Mouse (Mus musculus) midbrain, embryonic 10.5 days (tissue): ENCODE data around the gene Cfd. TPM values are rescaled to one million over a fixed set of nuclear protein-coding genes. Genes with fewer than 3 reads are reported as not detected.

Experiments used
- DNase-seq: peaks from one replicate; pipeline ENCODE4 v3.0.0-alpha.2; 2017; ENCODE audit warnings: low spot score
- H3K27ac ChIP-seq: fragments of 300-500 bp; sonication (generic); replicated peaks from 2 replicates; pipeline ENCODE4 v1.5.1; 2016; ENCODE audit warnings: mild to moderate bottlenecking
- H3K27me3 ChIP-seq: fragments of 300-500 bp; sonication (generic); 2 replicates; pipeline ENCODE4 v1.6.1; 2016; ENCODE audit warnings: low read depth, mild to moderate bottlenecking; ENCODE audit not compliant: poor library complexity, severe bottlenecking
- H3K36me3 ChIP-seq: fragments of 300-500 bp; sonication (generic); 2 replicates; pipeline ENCODE4 v1.6.1; 2016; ENCODE audit warnings: mild to moderate bottlenecking, moderate library complexity
- H3K4me1 ChIP-seq: fragments of 300-500 bp; sonication (generic); 2 replicates; pipeline ENCODE4 v1.6.1; 2016
- H3K4me3 ChIP-seq: fragments of 300-500 bp; sonication (generic); 2 replicates; pipeline ENCODE4 v1.5.1; 2016; ENCODE audit warnings: mild to moderate bottlenecking, moderate library complexity
- H3K9me3 ChIP-seq: fragments of 300-500 bp; sonication (generic); replicated peaks from 2 replicates; pipeline ENCODE4 v1.6.1; 2016; ENCODE audit warnings: mild to moderate bottlenecking
- WGBS: fragments of 180-500 bp; shearing (Covaris S2); methylation state at CpG from one replicate; pipeline ENCODE4 v1.1.7; 2016; 5-methylcytosine and 5-hydroxymethylcytosine counted together
- polyA plus RNA-seq: library from polyadenylated mRNA; unstranded; fragments of >200 nt; fragmentation: Nextera tagmentation; extraction: Ambion mirVana; gene quantifications from 2 replicates; pipeline ENCODE4 v1.2.1, GENCODE M21; 2016

The Cfd gene
- polyA plus RNA-seq, 1 experiment from 2014 or later, result not detected

- H3K4me3 ChIP-seq, result peak overlapping the region; percentile 76
- no peaks in the 10 kb centered on the region for H3K9me3 ChIP-seq
- peaks cover 8% of the 10 kb centered on the region for H3K36me3 ChIP-seq
- 67% methylated on average over 5 of the region's 5 CpGs for WGBS
- peaks cover 58% of the 10 kb centered on the region for H3K27me3 ChIP-seq
- H3K4me1 ChIP-seq, result peaks cover 80% of the 10 kb centered on the region
- H3K27ac ChIP-seq, result 0 out of 2 replicates have a peak overlapping the region, but pooled peaks have one; percentile 93
- no peak for DNase-seq
Observed at GRCm38 (mm10) chr10:79917532-79918100, 27.0 kb downstream of the Cfd start.

- peaks cover 66% of the 10 kb centered on the region for H3K27me3 ChIP-seq
- WGBS, result 4% methylated on average over 35 of the region's 35 CpGs
- peaks cover 81% of the 10 kb centered on the region for H3K4me1 ChIP-seq
- peak overlapping the region; percentile 76 for H3K4me3 ChIP-seq
- no peaks in the 10 kb centered on the region for H3K9me3 ChIP-seq
- peak; percentile 39 for DNase-seq
- no peak overlapping the region for H3K27ac ChIP-seq
- H3K36me3 ChIP-seq, result 0 out of 2 replicates have a peak, but pooled peaks cover under 1% of the 10 kb centered on the region
Observed at GRCm38 (mm10) chr10:79918231-79919078, 27.8 kb downstream of the Cfd start.

- Histone ChIP-seq H3K36me3 (no peaks in the 10 kb centered on the region), H3K4me1 (peaks cover 77% of the 10 kb centered on the region), H3K27me3 (peaks cover 75% of the 10 kb centered on the region), H3K4me3 (peak overlapping the region; percentile 76), H3K27ac (no peak overlapping the region), H3K9me3 (no peaks in the 10 kb centered on the region)
- 2% methylated on average over 21 of the region's 21 CpGs for WGBS
- DNase-seq, result no peak
Observed at GRCm38 (mm10) chr10:79919251-79919849, 28.7 kb downstream of the Cfd start.

GRCm38 (mm10) chr10:79920056-79920890, 29.6 kb downstream of the Cfd start:
- peak overlapping the region; percentile 76 for H3K4me3 ChIP-seq
- H3K27me3 ChIP-seq, result peaks cover 75% of the 10 kb centered on the region
- peak; percentile 57 for DNase-seq
- H3K4me1 ChIP-seq, result peaks cover 71% of the 10 kb centered on the region
- 15% methylated on average over 26 of the region's 26 CpGs for WGBS
- no peak overlapping the region; the same call in 1 of the 2 replicates for H3K27ac ChIP-seq
- no peaks in the 10 kb centered on the region for H3K36me3 ChIP-seq
- no peaks in the 10 kb centered on the region for H3K9me3 ChIP-seq

GRCm38 (mm10) chr10:79920958-79921535, 30.4 kb downstream of the Cfd start, which contains the start of gene R3hdm4:
Gene R3hdm4 (minus strand): TSS chr10:79921208.
- Histone ChIP-seq H3K4me3 (peak within 1 kb of the TSS; percentile 76), H3K27me3 (peaks cover 77% of the 10 kb centered on the region), H3K27ac (no peak within 1 kb of the TSS; the same call in 1 of the 2 replicates), H3K9me3 (no peaks in the 10 kb centered on the region), H3K4me1 (peaks cover 71% of the 10 kb centered on the region), H3K36me3 (no peaks in the 10 kb centered on the region)
- WGBS, result 4% methylated on average over 41 of the region's 41 CpGs
- DNase-seq, result no peak

- no peaks in the 10 kb centered on the region for H3K9me3 ChIP-seq
- peak overlapping the region; percentile 76 for H3K4me3 ChIP-seq
- peaks cover 71% of the 10 kb centered on the region for H3K4me1 ChIP-seq
- peak; percentile 43 for DNase-seq
- H3K27me3 ChIP-seq, result peaks cover 80% of the 10 kb centered on the region
- under 1% methylated on average over 34 of the region's 34 CpGs for WGBS
- H3K27ac ChIP-seq, result no peak overlapping the region
- no peaks in the 10 kb centered on the region for H3K36me3 ChIP-seq
Observed at GRCm38 (mm10) chr10:79921572-79921971, 30.9 kb downstream of the Cfd start.

- Histone ChIP-seq H3K27me3 (peaks cover 46% of the 10 kb centered on the region), H3K4me1 (peaks cover 69% of the 10 kb centered on the region), H3K4me3 (peak overlapping the region; percentile 98; the same call in 1 of the 2 replicates), H3K27ac (no peak overlapping the region), H3K36me3 (0 out of 2 replicates have a peak, but pooled peaks cover 2% of the 10 kb centered on the region), H3K9me3 (no peaks in the 10 kb centered on the region)
- peak; percentile 88 for DNase-seq
- WGBS, result 11% methylated on average over 29 of the region's 29 CpGs
Observed at GRCm38 (mm10) chr10:79924998-79925784, 34.5 kb downstream of the Cfd start.

- DNase-seq, result no peak
- Histone ChIP-seq H3K4me3 (peak overlapping the region; percentile 98), H3K27me3 (peaks cover 38% of the 10 kb centered on the region), H3K4me1 (peaks cover 69% of the 10 kb centered on the region), H3K36me3 (peaks cover 9% of the 10 kb centered on the region), H3K9me3 (no peaks in the 10 kb centered on the region), H3K27ac (peak overlapping the region; percentile 95)
- WGBS, result 15% methylated on average over 15 of the region's 15 CpGs
Observed at GRCm38 (mm10) chr10:79925785-79926490, 35.3 kb downstream of the Cfd start.

- Histone ChIP-seq H3K4me1 (peaks cover 69% of the 10 kb centered on the region), H3K27me3 (peaks cover 31% of the 10 kb centered on the region), H3K4me3 (peak within 1 kb of the TSS; percentile 98), H3K36me3 (peaks cover 17% of the 10 kb centered on the region), H3K27ac (peak within 1 kb of the TSS; percentile 95), H3K9me3 (no peaks in the 10 kb centered on the region)
- WGBS, result under 1% methylated on average over 63 of the region's 63 CpGs
- DNase-seq, result peak; percentile 91
Observed at GRCm38 (mm10) chr10:79926491-79927323, 36.1 kb downstream of the Cfd start, which contains the start of gene Arid3a. Gene Arid3a (plus strand): TSS chr10:79927043.

GRCm38 (mm10) chr10:79927324-79928029, 36.8 kb downstream of the Cfd start:
- H3K4me1 ChIP-seq, result peaks cover 74% of the 10 kb centered on the region
- under 1% methylated on average over 54 of the region's 54 CpGs for WGBS

More at GRCm38 (mm10) chr10:79927324-79928029, 36.8 kb downstream of the Cfd start:
- DNase-seq, result peak; percentile 83
- Histone ChIP-seq H3K36me3 (peaks cover 25% of the 10 kb centered on the region), H3K4me3 (peak overlapping the region; percentile 98), H3K9me3 (no peaks in the 10 kb centered on the region), H3K27ac (peak overlapping the region; percentile 95), H3K27me3 (peaks cover 23% of the 10 kb centered on the region)
